Mouse (Mus musculus): ENCODE measurements around the gene Fancc. TPM values are rescaled to one million over a fixed set of nuclear protein-coding genes. Genes with fewer than 3 reads are reported as not detected.

The Fancc gene
- polyA plus RNA-seq, 1 experiment from 2014 or later: 21.8 TPM

DNA sequence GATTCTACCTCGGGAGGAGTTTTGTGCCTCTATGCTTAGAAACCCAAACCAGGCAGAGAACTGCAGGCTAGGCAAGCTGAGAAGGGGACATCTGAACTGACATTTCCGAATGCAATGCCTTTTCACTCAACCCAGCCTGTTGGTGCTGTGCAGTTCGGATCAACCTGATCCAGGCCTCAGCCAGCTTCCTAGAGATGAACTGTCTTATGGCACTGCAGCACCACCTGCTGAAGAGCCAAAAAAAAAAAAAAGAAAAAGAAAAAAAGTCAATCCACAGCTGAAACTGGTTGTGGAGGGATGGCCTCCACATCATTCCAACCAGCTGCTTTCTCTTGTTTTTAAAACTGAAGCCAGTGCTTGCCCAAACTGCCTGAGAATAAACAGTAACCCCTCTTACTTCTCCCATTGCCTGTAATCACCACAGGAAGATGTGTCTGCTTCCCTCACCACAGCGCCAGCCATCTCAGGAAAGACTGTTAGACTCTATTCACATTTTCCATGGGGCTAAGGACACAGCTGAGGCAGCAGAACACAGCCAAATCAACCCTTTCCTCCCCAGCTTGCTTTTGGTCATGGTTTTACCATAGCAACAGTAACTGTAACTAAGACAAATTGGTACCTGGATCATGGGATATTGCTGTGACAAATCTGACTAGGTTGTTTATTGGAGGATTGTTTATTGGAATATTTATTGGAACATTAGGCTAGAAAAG lies 85.6 kb downstream of the Fancc start:
- Histone ChIP-seq H3K4me2 (no peak overlapping the region), H3K9ac (no peak overlapping the region), H3K9me3 (no peaks in the 10 kb centered on the region), H3K4me3 (no peak overlapping the region), H3K27me3 (no peaks in the 10 kb centered on the region), H3K36me3 (no peaks in the 10 kb centered on the region), H3K27ac (peak overlapping the region; percentile 54; the same call in 1 of the 2 replicates), H3K4me1 (0 out of 2 replicates have a peak, but pooled peaks cover 7% of the 10 kb centered on the region)
- WGBS: 45% methylated on average over 4 of the region's 4 CpGs
- ATAC-seq (ENCODE audit: insufficient number of reproducible peaks, low FRiP score, low TSS enrichment, low read depth): no peak

DNA sequence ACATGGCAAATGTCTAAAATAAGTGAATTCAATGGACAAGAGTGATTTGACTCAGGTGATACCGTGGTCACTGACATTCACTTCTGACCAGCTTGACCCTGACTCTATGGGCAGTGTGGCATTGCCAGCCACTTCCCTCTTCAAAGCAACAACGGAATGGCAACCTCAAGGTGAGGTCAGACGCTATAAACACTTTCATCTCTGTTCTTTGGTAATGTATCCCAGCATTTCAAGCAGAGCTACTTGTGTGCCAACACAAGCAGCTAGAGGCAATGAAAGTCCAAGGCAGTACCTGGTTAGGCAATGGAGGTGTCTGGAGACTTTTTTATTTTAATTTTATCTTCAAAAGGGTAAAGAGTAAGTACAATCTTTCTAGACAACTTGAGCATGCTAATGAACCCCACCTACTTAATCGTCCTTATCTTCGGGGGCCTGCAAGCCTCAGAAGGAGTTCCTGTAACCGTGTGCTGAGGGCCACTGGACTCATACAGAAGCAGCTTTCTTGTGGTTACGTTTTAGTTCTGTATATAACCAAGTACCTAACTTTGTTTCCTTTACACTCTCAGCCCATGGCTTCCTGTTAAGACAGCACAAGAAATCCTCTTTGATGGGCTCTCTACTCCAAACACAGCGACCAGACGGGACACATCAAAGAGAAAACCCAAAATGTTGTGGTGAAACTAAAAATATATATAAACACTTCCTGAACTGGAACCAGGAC lies 86.3 kb downstream of the Fancc start:
- Histone ChIP-seq H3K9ac (no peak overlapping the region), H3K9me3 (no peaks in the 10 kb centered on the region), H3K4me3 (no peak overlapping the region), H3K27ac (peak overlapping the region; percentile 54; the same call in 1 of the 2 replicates), H3K4me1 (0 out of 2 replicates have a peak, but pooled peaks cover 7% of the 10 kb centered on the region), H3K4me2 (no peak overlapping the region), H3K36me3 (no peaks in the 10 kb centered on the region), H3K27me3 (no peaks in the 10 kb centered on the region)
- WGBS: 53% methylated on average over 9 of the region's 9 CpGs
- no peak for ATAC-seq (ENCODE audit: insufficient number of reproducible peaks, low FRiP score, low TSS enrichment, low read depth)

DNA sequence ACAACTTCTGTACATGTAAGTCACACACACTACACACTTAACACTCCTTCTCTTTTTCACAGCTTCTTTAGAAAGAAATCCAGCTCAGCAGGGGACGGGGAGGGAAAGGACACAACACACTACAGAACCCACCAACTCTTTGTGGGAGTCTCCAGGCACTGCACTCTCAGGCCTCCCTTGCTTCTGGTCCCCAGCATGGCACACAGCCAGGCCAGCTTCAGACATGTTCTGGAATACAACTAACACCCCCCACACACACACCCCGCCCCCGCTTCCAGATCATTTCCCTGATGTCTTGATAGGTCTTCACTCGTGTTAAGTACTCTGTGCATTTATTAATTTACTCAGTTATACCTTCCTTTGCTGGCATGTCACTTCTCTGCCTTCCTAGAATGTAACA lies 91.9 kb downstream of the Fancc start:
- Histone ChIP-seq H3K4me2 (no peak overlapping the region), H3K36me3 (no peaks in the 10 kb centered on the region), H3K9ac (no peak overlapping the region), H3K27ac (no peak overlapping the region), H3K9me3 (no peaks in the 10 kb centered on the region), H3K4me3 (no peak overlapping the region), H3K4me1 (no peaks in the 10 kb centered on the region), H3K27me3 (no peaks in the 10 kb centered on the region)
- no peak for ATAC-seq (ENCODE audit: insufficient number of reproducible peaks, low FRiP score, low TSS enrichment, low read depth)
- 70% methylated on average over 4 of the region's 4 CpGs for WGBS

DNA sequence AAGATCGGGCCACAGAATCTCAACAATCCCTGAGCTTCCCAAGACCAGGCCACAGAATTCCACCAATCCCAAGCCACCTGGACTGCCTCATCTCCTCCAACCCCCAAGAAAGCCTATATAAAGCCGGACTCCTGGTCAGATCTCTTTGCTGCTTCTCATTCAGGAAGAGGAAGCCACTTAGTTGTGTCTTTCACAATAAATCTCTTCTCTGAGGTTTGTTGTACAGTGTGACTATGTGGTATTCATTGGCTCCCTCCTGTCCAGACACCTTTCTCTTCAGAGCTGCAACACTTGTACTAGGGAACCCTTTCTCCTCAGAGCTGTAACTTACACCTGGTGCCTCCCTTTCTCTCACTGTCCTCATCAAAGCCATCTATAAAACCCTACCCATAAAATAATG lies 92.4 kb downstream of the Fancc start:
- no peaks in the 10 kb centered on the region for H3K27me3 ChIP-seq
- no peak overlapping the region for H3K9ac ChIP-seq
- no peaks in the 10 kb centered on the region for H3K9me3 ChIP-seq
- no peak overlapping the region for H3K4me2 ChIP-seq
- no peaks in the 10 kb centered on the region for H3K4me1 ChIP-seq
- H3K36me3 ChIP-seq: 0 out of 2 replicates have a peak, but pooled peaks cover 2% of the 10 kb centered on the region
- H3K4me3 ChIP-seq: no peak overlapping the region
- ATAC-seq (ENCODE audit: insufficient number of reproducible peaks, low FRiP score, low TSS enrichment, low read depth): no peak
- no peak overlapping the region for H3K27ac ChIP-seq
- 77% methylated on average over 2 of the region's 2 CpGs for WGBS

DNA sequence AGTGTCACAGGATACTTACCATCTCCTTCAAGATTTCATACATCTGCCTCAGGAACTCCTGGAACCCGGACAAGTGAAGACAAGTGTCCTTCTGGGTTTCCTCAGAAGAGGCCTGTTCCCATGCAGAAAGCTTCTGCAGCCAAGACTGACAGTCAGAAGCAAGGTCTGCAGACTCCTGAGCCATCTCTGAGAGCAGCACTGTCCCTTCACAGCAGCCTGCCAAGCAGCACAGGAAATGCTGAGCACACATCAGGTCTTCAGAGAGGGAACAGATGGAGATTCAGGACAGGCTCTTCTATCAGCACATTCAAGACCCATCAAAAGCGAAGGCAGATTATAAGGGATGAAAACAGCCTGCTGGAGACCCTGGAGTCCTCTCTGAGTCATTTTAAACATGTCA lies 94.3 kb downstream of the Fancc start:
- no peak for ATAC-seq (ENCODE audit: insufficient number of reproducible peaks, low FRiP score, low TSS enrichment, low read depth)
- Histone ChIP-seq H3K27ac (no peak overlapping the region), H3K4me2 (no peak overlapping the region), H3K4me3 (no peak overlapping the region), H3K9ac (no peak overlapping the region), H3K9me3 (no peaks in the 10 kb centered on the region), H3K4me1 (no peaks in the 10 kb centered on the region), H3K36me3 (0 out of 2 replicates have a peak, but pooled peaks cover 2% of the 10 kb centered on the region), H3K27me3 (no peaks in the 10 kb centered on the region)
- 61% methylated on average over 2 of the region's 2 CpGs for WGBS

DNA sequence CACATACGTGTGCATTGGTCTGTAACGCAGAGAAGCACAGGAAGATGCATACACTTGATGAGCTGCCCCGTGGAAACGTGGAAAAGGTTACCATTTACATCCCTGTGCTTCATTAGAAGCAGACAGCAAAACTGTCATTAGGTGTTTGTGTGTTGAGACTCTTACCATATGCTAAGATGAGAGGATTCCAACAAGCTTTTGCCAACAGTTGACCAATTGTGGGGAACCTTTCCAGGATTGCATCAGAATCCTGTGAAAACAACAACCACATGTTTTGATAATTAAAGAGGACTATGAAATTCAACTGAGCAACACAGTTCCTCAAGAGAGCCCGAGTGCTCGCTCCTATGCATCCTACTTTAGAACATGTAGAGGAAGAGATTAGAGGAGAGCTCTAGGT lies 97.0 kb downstream of the Fancc start:
- H3K9me3 ChIP-seq: no peaks in the 10 kb centered on the region
- H3K4me2 ChIP-seq: no peak overlapping the region
- no peaks in the 10 kb centered on the region for H3K27me3 ChIP-seq
- no peak overlapping the region for H3K27ac ChIP-seq
- 0 out of 2 replicates have a peak, but pooled peaks cover 2% of the 10 kb centered on the region for H3K36me3 ChIP-seq
- WGBS: 85% methylated on average over 6 of the region's 6 CpGs
- H3K4me1 ChIP-seq: no peaks in the 10 kb centered on the region
- no peak overlapping the region for H3K4me3 ChIP-seq
- no peak overlapping the region for H3K9ac ChIP-seq
- no peak for ATAC-seq (ENCODE audit: insufficient number of reproducible peaks, low FRiP score, low TSS enrichment, low read depth)

DNA sequence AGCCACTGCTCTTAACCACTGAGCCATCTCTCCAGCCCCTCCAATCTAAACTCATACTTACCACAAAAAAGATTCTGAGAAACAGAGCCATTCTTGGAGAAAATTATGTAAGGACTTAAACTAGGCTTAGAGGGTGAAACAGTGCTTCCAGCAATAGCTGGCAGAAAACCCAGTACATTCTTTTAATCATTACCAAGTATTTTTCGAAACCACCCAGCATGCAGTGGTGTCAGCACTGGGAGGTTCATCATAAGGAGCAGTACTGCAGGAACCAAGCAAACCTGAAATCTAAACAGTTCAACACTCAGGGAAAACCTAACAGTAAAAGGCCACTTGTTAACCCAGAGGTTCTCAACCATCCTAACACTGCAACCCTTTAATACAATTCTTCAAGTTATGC lies 99.7 kb downstream of the Fancc start:
- Histone ChIP-seq H3K9me3 (no peaks in the 10 kb centered on the region), H3K9ac (no peak overlapping the region), H3K27me3 (no peaks in the 10 kb centered on the region), H3K4me2 (no peak overlapping the region), H3K36me3 (0 out of 2 replicates have a peak, but pooled peaks cover 2% of the 10 kb centered on the region), H3K4me3 (no peak overlapping the region), H3K27ac (no peak overlapping the region), H3K4me1 (no peaks in the 10 kb centered on the region)
- no peak for ATAC-seq (ENCODE audit: insufficient number of reproducible peaks, low FRiP score, low TSS enrichment, low read depth)
- 73% methylated on average over 1 of the region's 1 CpGs for WGBS

DNA sequence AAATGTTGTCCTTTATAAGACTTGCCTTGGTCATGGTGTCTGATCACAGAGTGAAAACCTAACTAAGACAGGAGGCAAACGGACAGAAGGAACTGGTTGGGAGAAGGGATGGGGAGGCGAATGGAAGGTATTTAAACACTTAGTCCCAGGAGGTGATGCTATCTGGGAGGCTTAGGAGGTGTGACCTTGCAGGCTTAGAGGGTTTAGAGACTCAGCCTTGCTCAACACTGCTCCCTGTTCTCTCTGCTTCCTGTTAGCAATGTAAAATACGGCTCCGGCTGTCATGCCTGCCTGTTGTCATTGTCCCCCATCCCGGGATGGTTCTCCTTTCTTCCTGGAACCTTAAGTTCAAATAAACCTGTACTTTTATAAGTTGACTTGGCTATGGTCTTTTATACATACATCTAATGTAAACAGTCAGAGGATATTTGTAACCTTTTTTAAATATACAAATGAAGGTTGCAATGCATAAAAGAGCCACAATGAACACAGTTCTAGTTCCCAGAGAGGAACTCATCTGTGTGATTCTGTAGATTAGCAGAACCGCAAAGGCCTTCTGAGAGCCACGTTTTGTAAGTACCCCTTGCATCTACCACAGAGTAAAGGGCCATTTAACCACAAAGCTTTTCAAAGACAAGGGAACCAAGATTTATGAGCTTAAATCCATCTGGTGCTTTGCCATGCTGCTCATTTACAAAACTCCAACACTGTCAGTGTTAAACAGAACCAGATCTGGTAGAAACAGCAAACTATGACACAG lies 102.6 kb downstream of the Fancc start:
- no peaks in the 10 kb centered on the region for H3K36me3 ChIP-seq
- H3K4me3 ChIP-seq: no peak overlapping the region
- no peak overlapping the region for H3K4me2 ChIP-seq
- no peak for ATAC-seq (ENCODE audit: insufficient number of reproducible peaks, low FRiP score, low TSS enrichment, low read depth)
- H3K27me3 ChIP-seq: no peaks in the 10 kb centered on the region
- H3K9me3 ChIP-seq: no peaks in the 10 kb centered on the region
- no peak overlapping the region for H3K9ac ChIP-seq
- 67% methylated on average over 7 of the region's 7 CpGs for WGBS
- no peak overlapping the region for H3K27ac ChIP-seq
- no peaks in the 10 kb centered on the region for H3K4me1 ChIP-seq

DNA sequence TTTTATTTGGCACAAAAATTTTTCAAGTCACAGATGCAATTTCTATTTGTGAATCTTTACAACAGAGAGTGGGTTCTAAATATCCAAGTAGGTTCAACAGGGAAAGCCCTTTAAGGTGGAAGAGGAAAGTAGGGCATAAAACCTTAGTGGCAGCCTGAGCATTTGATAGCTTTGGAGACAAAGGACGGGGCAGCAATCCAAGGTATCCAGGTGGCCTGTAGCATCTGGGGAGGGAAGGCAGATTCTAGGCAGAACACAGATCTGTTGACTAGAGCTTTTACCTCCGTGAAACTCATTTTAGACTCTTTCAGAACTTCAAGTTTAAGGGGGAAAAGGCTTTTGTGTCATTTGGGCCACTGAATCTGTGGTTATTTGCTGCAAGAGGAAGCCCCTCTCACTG lies 111.8 kb downstream of the Fancc start:
- ATAC-seq (ENCODE audit: insufficient number of reproducible peaks, low FRiP score, low TSS enrichment, low read depth): no peak
- WGBS: 85% methylated on average over 2 of the region's 2 CpGs
- no peaks in the 10 kb centered on the region for H3K27me3 ChIP-seq
- H3K36me3 ChIP-seq: no peaks in the 10 kb centered on the region
- no peak overlapping the region for H3K4me2 ChIP-seq
- no peak overlapping the region for H3K27ac ChIP-seq
- H3K4me3 ChIP-seq: no peak overlapping the region
- no peaks in the 10 kb centered on the region for H3K9me3 ChIP-seq
- H3K4me1 ChIP-seq: no peaks in the 10 kb centered on the region
- H3K9ac ChIP-seq: no peak overlapping the region

DNA sequence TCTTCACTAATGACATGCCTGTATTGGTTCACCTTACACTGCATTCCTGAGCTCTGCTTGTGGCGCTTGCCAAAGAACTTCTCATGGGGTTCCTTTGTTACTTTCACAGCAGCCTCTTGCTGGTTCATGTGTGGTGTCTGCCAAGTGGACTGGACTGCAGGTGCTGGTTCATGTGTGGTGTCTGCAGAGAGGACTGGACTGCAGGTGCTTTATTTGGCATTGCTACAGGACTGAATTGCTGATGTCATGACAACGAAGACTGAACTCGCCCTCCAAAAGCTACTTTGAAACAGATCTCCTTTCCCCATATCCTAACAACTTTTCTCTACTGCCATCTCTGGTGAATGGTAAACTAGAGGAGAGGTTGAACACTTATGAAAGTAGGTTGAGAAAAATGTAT lies 112.3 kb downstream of the Fancc start:
- Histone ChIP-seq H3K4me2 (no peak overlapping the region), H3K9ac (no peak overlapping the region), H3K9me3 (no peaks in the 10 kb centered on the region), H3K4me1 (no peaks in the 10 kb centered on the region), H3K27me3 (no peaks in the 10 kb centered on the region), H3K4me3 (no peak overlapping the region), H3K27ac (no peak overlapping the region), H3K36me3 (no peaks in the 10 kb centered on the region)
- WGBS: 69% methylated on average over 3 of the region's 3 CpGs
- no peak for ATAC-seq (ENCODE audit: insufficient number of reproducible peaks, low FRiP score, low TSS enrichment, low read depth)

DNA sequence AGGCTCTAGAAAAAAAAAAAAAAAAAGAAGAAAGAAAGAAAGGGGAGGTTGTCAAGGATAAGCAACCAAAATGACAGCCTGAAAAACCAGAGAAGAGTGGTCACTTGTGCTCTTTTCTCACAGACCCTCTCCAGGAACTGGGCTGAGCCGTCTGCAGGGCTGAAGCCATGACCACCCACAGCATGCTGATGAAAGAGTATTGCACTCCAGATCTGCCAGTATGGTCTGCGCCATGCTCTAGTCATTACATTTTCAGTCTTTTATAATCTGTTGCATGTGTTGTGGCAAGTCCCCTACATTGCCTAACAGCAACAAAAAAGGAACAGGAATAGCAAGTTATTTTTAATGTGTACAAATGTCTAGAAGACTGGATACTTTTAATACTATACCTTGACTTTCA lies 114.9 kb downstream of the Fancc start:
- WGBS: 50% methylated on average over 2 of the region's 2 CpGs
- no peaks in the 10 kb centered on the region for H3K4me1 ChIP-seq
- no peak for ATAC-seq (ENCODE audit: insufficient number of reproducible peaks, low FRiP score, low TSS enrichment, low read depth)
- peak overlapping the region; percentile 47; the same call in 1 of the 2 replicates for H3K27ac ChIP-seq
- no peaks in the 10 kb centered on the region for H3K27me3 ChIP-seq
- H3K9ac ChIP-seq: no peak overlapping the region
- H3K36me3 ChIP-seq: no peaks in the 10 kb centered on the region
- no peak overlapping the region for H3K4me2 ChIP-seq
- no peaks in the 10 kb centered on the region for H3K9me3 ChIP-seq
- no peak overlapping the region for H3K4me3 ChIP-seq
